Mouse (Mus musculus) erythroid progenitor cell, adult 5-6 weeks (primary cell): Measurements from ENCODE around the gene Mgll. TPM values are rescaled to one million over a fixed set of nuclear protein-coding genes. Genes with fewer than 3 reads are reported as not detected.

ENCODE experiments used
- ATAC-seq: replicated peaks from 2 replicates; pipeline ENCODE4 v1.8.0; 2016; ENCODE audit warnings: moderate number of reproducible peaks, mild to moderate bottlenecking, moderate TSS enrichment, inconsistent platforms; ENCODE audit not compliant: poor library complexity, low FRiP score, severe bottlenecking
- total RNA-seq, 2 experiments: library from RNA; stranded (forward) in 1 of 2; stranded (reverse) in 1 of 2; fragments of 150-400 nt in 1 of 2; fragments of 186-747, 209-891 nt in 1 of 2; gene quantifications; 2 replicates each; pipeline versions ENCODE4 v1.2.3 to v1.2.4; 2015 to 2017; ENCODE audit warnings: low replicate concordance in 2 of 2

Gene Mgll
- total RNA-seq, 2 experiments from 2014 or later, result 92.5 to 114 TPM

GRCm38 (mm10) chr6:88715966-88716365, 8.2 kb upstream of the Mgll start:
- no peak for ATAC-seq

- no peak for ATAC-seq
Observed at GRCm38 (mm10) chr6:88717143-88718032, 6.8 kb upstream of the Mgll start.

- ATAC-seq, result no peak
Observed at GRCm38 (mm10) chr6:88718033-88718725, 6.0 kb upstream of the Mgll start.

- no peak for ATAC-seq
Observed at GRCm38 (mm10) chr6:88721059-88721458, 3.2 kb upstream of the Mgll start.

- no peak for ATAC-seq
Observed at GRCm38 (mm10) chr6:88722906-88723305, 1.3 kb upstream of the Mgll start.

- ATAC-seq, result no peak
Observed at GRCm38 (mm10) chr6:88723806-88724312, 353 bp upstream of the Mgll start.

GRCm38 (mm10) chr6:88725590-88725989, 1.4 kb downstream of the Mgll start:
- ATAC-seq, result peak; percentile 66

GRCm38 (mm10) chr6:88726252-88727211, 2.3 kb downstream of the Mgll start:
- ATAC-seq, result no peak

GRCm38 (mm10) chr6:88727490-88727889, 3.3 kb downstream of the Mgll start:
- no peak for ATAC-seq

GRCm38 (mm10) chr6:88728054-88728453, 3.8 kb downstream of the Mgll start:
- ATAC-seq, result no peak

- no peak for ATAC-seq
Observed at GRCm38 (mm10) chr6:88728515-88728914, 4.3 kb downstream of the Mgll start.

- peak; percentile 90 for ATAC-seq
Observed at GRCm38 (mm10) chr6:88731211-88731751, 7.1 kb downstream of the Mgll start.

GRCm38 (mm10) chr6:88731991-88732390, 7.8 kb downstream of the Mgll start:
- ATAC-seq, result no peak; the same call in 1 of the 2 replicates

GRCm38 (mm10) chr6:88732643-88733613, 8.7 kb downstream of the Mgll start:
- no peak for ATAC-seq

- ATAC-seq, result no peak
Observed at GRCm38 (mm10) chr6:88736337-88736736, 12.1 kb downstream of the Mgll start.

GRCm38 (mm10) chr6:88736741-88737508, 12.7 kb downstream of the Mgll start:
- peak; percentile 50; the same call in 1 of the 2 replicates for ATAC-seq

GRCm38 (mm10) chr6:88737509-88737888, 13.3 kb downstream of the Mgll start:
- no peak for ATAC-seq

GRCm38 (mm10) chr6:88741041-88741440, 16.8 kb downstream of the Mgll start:
- ATAC-seq, result peak; percentile 91
